Mouse (Mus musculus) liver, postnatal 0 days (tissue): ENCODE measurements around the gene Hgfac. TPM values are rescaled to one million over a fixed set of nuclear protein-coding genes. Genes with fewer than 3 reads are reported as not detected.
A peak's percentile ranks its signal among the peaks of the same experiment; 100 is the strongest.

ENCODE experiments used
- ATAC-seq: fragments of 200-750 bp; cut with Nextera tagmentation; 2 replicates; pipeline ENCODE4 v1.8.0; 2017; ENCODE audit warnings: mild to moderate bottlenecking, moderate library complexity
- DNase-seq: peaks from one replicate; pipeline ENCODE4 v3.0.0-alpha.2; 2016
- H3K27ac ChIP-seq: fragments of 300-500 bp; sonication (generic); 2 replicates; pipeline ENCODE4 v1.5.1; 2014; ENCODE audit warnings: antibody characterized with exemption, moderate library complexity, mild to moderate bottlenecking, low read depth
- H3K27me3 ChIP-seq: fragments of 300-500 bp; sonication (generic); 2 replicates; pipeline ENCODE4 v1.6.1; 2014; ENCODE audit warnings: low read length, control low read depth, mixed read lengths; ENCODE audit not compliant: insufficient read depth
- H3K36me3 ChIP-seq: fragments of 300-500 bp; sonication (generic); replicated peaks from 2 replicates; pipeline ENCODE4 v1.6.1; 2014; ENCODE audit warnings: mild to moderate bottlenecking, control low read depth, low read length, moderate library complexity, mixed read lengths; ENCODE audit not compliant: insufficient read depth
- H3K4me1 ChIP-seq: fragments of 300-500 bp; sonication (generic); 2 replicates; pipeline ENCODE4 v1.6.1; 2014; ENCODE audit warnings: antibody characterized with exemption, mild to moderate bottlenecking, control low read depth; ENCODE audit not compliant: insufficient read depth
- H3K4me2 ChIP-seq: fragments of 300-500 bp; sonication (generic); 2 replicates; pipeline ENCODE4 v1.6.1; 2014; ENCODE audit warnings: low read depth, mild to moderate bottlenecking, low read length, moderate library complexity, mixed read lengths
- H3K4me3 ChIP-seq: fragments of 300-500 bp; sonication (generic); 2 replicates; pipeline ENCODE4 v1.5.1; 2014; ENCODE audit warnings: low read depth, low read length
- H3K9ac ChIP-seq: fragments of 300-500 bp; sonication (generic); replicated peaks from 2 replicates; pipeline ENCODE4 v1.6.1; 2014; ENCODE audit warnings: mild to moderate bottlenecking, moderate library complexity
- H3K9me3 ChIP-seq: fragments of 300-500 bp; sonication (generic); 2 replicates; pipeline ENCODE4 v1.6.1; 2016; ENCODE audit warnings: mild to moderate bottlenecking, control low read depth, low read length, mixed read lengths
- CTCF ChIP-seq: sonication (generic); IDR thresholded peaks from 2 replicates; pipeline ENCODE4 v1.5.1; 2016; ENCODE audit warnings: antibody characterized with exemption, low read depth
- EP300 ChIP-seq: IDR thresholded peaks from 2 replicates; pipeline ENCODE4 v1.6.1; 2016; ENCODE audit warnings: antibody characterized with exemption, low read depth, mild to moderate bottlenecking
- WGBS: fragments of 180-500 bp; shearing (Covaris S2); extraction: QIAGEN DNeasy Blood & Tissue Kit; methylation state at CpG from one replicate; pipeline ENCODE4 v1.1.7; 2014; ENCODE audit not compliant: insufficient replicate concordance; 5-methylcytosine and 5-hydroxymethylcytosine counted together
- polyA plus RNA-seq: library from polyadenylated mRNA; unstranded; fragments of >200 nt; fragmentation: Nextera tagmentation; extraction: Ambion mirVana; gene quantifications from 2 replicates; pipeline ENCODE4 v1.2.1, GENCODE M21; 2015

The Hgfac gene
- polyA plus RNA-seq, 1 experiment from 2014 or later = 304 TPM

DNA sequence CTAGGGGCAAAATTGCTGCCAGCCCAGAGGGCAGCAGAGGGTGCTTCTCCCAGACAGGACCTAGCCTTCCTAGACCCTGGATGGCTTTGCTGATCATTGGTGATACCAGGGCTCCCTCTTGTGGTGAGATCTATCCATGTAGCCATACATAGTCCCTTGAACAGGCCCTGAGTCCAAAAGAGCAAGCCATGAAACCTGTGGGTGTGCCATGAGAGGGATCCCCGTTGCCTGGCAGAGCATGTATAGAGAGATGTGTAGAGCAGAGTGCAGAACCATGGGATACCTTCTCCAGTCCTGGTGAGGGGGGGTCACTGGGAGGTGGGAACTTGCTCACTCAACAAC is 1.8 kb downstream of the Hgfac start:
- peak; percentile 95 for TF ChIP-seq CTCF
- no peak for TF ChIP-seq EP300
- peak; percentile 70 for ATAC-seq
- 6% methylated on average over 1 of the region's 1 CpGs for WGBS
- Histone ChIP-seq H3K9ac (peak overlapping the region; percentile 59), H3K4me3 (0 out of 2 replicates have a peak overlapping the region, but pooled peaks have one; percentile 35), H3K36me3 (peaks cover 5% of the 10 kb centered on the region; the same call in 1 of the 2 replicates), H3K27me3 (no peaks in the 10 kb centered on the region), H3K27ac (no peak overlapping the region), H3K4me1 (peaks cover 20% of the 10 kb centered on the region), H3K4me2 (peak overlapping the region; percentile 69), H3K9me3 (no peaks in the 10 kb centered on the region)
- DNase-seq = peak; percentile 82

DNA sequence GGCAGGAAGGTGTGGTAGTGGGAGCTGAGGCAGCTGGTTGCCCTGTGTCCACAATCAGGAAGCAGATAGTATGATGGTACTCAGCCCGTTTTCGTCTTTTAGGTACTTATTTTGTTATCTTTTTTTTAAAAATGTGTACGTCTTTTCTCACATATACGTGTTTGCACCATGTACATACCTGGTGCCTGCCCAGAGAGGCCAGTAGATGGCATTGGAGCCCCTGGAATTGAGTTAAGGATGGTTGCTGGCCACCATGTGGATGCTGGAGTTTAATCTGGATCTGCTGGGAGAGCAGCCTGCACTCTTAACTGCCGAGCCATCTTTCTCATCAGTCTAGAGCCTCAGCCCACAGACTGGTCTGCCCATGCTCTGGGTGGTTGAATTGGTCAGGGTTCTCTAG is 9.2 kb downstream of the Hgfac start:
- H3K27ac ChIP-seq = no peak overlapping the region
- no peak for ATAC-seq
- peaks cover 5% of the 10 kb centered on the region; the same call in 1 of the 2 replicates for H3K4me1 ChIP-seq
- 0 out of 2 replicates have a peak, but pooled peaks cover 5% of the 10 kb centered on the region for H3K36me3 ChIP-seq
- no peak overlapping the region for H3K4me3 ChIP-seq
- H3K9ac ChIP-seq = no peak overlapping the region
- WGBS = 60% methylated on average over 5 of the region's 5 CpGs
- H3K4me2 ChIP-seq = no peak overlapping the region
- peaks cover 5% of the 10 kb centered on the region; the same call in 1 of the 2 replicates for H3K27me3 ChIP-seq
- no peak for DNase-seq
- H3K9me3 ChIP-seq = no peaks in the 10 kb centered on the region
- TF ChIP-seq CTCF (peak; percentile 27), EP300 (no peak)

DNA sequence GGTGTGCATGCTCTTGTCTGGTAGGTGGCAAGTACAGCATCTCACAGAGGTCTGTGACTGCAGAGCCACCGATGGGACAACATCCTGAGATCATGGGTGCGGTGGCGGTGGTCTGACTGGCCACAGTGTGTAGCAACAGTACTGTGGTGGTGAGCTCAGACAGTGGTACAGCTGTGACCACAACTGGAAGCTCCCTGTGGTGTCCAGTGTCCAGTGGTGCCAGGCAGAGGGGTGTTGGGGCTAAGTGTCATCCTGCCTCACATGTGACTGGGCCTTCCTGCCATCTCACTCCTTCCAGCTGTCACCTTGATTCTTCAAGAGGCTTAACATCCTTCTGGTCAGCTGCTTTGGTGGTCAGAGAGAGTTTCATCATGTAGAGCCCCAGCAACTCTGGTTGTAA is 13.3 kb downstream of the Hgfac start:
- Histone ChIP-seq H3K27ac (no peak overlapping the region), H3K4me2 (no peak overlapping the region), H3K27me3 (peaks cover 42% of the 10 kb centered on the region), H3K36me3 (no peaks in the 10 kb centered on the region), H3K9me3 (no peaks in the 10 kb centered on the region), H3K4me3 (no peak overlapping the region), H3K9ac (no peak overlapping the region), H3K4me1 (peaks cover 5% of the 10 kb centered on the region)
- TF ChIP-seq CTCF (no peak), EP300 (no peak)
- no peak for DNase-seq
- 69% methylated on average over 3 of the region's 3 CpGs for WGBS
- no peak for ATAC-seq

DNA sequence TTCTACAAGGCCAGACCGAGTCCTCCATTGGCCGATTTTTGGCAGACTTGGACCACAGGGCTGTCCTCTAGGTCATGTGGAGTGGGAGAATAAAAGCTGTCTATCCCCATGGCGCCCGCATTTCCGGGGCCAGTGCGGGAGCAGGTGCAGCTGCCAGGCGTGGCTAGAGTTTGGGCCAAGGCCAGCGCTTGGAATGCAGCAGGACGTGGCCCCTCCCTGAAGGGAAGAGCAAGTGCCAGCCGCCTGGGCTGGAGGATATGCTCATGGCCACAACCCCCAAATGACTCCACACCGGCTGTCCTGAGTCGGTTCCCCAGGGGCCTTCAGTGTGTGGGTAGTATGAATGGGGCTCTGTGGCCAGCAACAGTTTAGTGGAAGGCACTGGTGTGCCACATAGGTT is 13.8 kb downstream of the Hgfac start:
- H3K9ac ChIP-seq = no peak overlapping the region
- H3K9me3 ChIP-seq = no peaks in the 10 kb centered on the region
- ATAC-seq (no peak), DNase-seq (no peak)
- H3K4me2 ChIP-seq = no peak overlapping the region
- H3K4me3 ChIP-seq = no peak overlapping the region
- H3K27me3 ChIP-seq = peaks cover 42% of the 10 kb centered on the region
- TF ChIP-seq CTCF (no peak), EP300 (no peak)
- H3K4me1 ChIP-seq = peaks cover 5% of the 10 kb centered on the region
- H3K36me3 ChIP-seq = no peaks in the 10 kb centered on the region
- 76% methylated on average over 12 of the region's 12 CpGs for WGBS
- no peak overlapping the region for H3K27ac ChIP-seq

DNA sequence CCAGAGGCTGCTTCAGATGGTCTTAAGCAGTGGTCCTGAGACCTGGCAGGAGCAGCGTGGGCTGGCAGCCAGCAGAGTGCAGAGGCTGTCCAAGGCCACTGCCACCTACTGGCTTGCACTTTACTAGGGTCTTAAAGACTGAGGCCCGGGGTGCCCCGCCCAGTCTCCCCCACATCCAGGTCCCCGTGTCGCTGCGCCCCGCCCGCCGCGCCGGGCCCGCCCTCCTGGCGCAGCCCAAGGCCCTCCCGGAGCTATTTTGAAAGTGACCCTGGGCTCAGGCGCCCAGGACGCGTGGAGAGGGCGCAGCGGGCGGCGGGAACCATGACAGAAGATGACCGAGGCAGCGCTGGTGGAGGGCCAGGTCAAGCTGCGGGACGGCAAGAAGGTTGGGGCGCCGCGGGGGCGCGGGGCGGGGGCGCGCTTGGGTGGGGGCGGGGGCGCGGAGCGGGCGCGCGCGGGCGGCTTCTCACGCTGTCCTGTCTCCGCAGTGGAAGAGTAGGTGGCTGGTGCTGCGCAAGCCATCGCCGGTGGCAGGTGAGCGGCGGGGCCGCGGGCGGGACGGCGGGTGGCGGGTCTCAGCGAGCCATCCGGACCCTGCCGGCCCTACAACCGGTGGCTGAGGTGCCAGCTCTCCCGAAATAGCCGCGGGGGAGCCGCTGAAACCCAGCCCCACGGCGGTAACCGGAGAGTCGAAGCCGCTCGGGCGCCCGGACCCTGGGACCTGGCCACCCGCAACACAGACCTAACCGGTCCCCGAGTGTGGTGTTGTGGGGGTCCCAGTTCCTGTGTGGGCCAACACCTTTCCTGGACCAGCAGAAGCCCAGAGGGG is 15.5 kb downstream of the Hgfac start, which contains the start of gene Dok7:
Dok7 (plus strand) TSS at position 163 of the 829 bp plus-strand sequence.
- Histone ChIP-seq H3K27ac (no peak within 1 kb of the TSS), H3K4me2 (peak within 1 kb of the TSS; percentile 73), H3K27me3 (peaks cover 42% of the 10 kb centered on the region), H3K9me3 (no peaks in the 10 kb centered on the region), H3K4me1 (peaks cover 5% of the 10 kb centered on the region), H3K9ac (no peak within 1 kb of the TSS; the same call in 1 of the 2 replicates), H3K4me3 (peak within 1 kb of the TSS; percentile 51), H3K36me3 (no peaks in the 10 kb centered on the region)
- 3% methylated on average over 60 of the region's 74 CpGs for WGBS
- TF ChIP-seq EP300 (no peak), CTCF (peak; percentile 16)
- DNase-seq (no peak), ATAC-seq (peak; percentile 31; the same call in 1 of the 2 replicates)

DNA sequence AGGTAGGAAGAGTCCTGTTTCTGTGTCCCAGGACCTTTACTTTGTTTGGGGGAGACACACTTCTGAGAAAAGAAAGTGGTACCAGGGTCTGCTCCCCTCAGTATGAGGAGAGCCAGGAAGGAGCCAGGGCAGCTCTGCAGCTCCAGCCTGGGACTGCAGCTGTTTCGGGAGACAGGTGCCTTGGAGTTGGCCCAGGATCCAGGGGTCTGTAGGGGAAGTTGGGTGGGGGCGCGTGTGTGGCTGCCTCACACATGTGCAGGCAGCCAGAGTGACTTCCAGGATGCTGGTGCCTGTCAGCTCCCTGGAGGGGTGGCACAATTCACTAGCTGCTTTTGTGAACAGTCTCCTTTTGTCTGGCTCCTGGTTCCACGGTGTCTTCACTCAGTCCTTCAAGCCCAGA is 16.3 kb downstream of the Hgfac start:
- Histone ChIP-seq H3K4me1 (peaks cover 5% of the 10 kb centered on the region), H3K9ac (no peak overlapping the region), H3K4me3 (peak overlapping the region; percentile 51; the same call in 1 of the 2 replicates), H3K27ac (no peak overlapping the region), H3K27me3 (peaks cover 42% of the 10 kb centered on the region), H3K4me2 (peak overlapping the region; percentile 73), H3K36me3 (no peaks in the 10 kb centered on the region), H3K9me3 (no peaks in the 10 kb centered on the region)
- DNase-seq = no peak
- no peak for ATAC-seq
- no peak for TF ChIP-seq CTCF
- TF ChIP-seq EP300 = no peak
- WGBS = 25% methylated on average over 4 of the region's 4 CpGs
